Mouse (Mus musculus) liver, embryonic 15.5 days (tissue): ENCODE data around the gene Gsdma. TPM values are rescaled to one million over a fixed set of nuclear protein-coding genes. Genes with fewer than 3 reads are reported as not detected.
"Not testable (repeated sequence)": the region's sequence is repeated elsewhere in the genome, so short reads cannot be mapped to it uniquely, and the experiment has no call there.

Source experiments
- ATAC-seq: fragments of 200-750 bp; cut with Nextera tagmentation; 2 replicates; pipeline ENCODE4 v1.8.0; 2017; ENCODE audit warnings: moderate number of reproducible peaks, mild to moderate bottlenecking, moderate library complexity; ENCODE audit not compliant: insufficient read depth
- H3K27ac ChIP-seq: fragments of 300-500 bp; sonication (generic); replicated peaks from 2 replicates; pipeline ENCODE4 v1.5.1; 2015; ENCODE audit warnings: mild to moderate bottlenecking, inconsistent platforms
- H3K27me3 ChIP-seq: fragments of 300-500 bp; sonication (generic); 2 replicates; pipeline ENCODE4 v1.6.1; 2015; ENCODE audit warnings: mild to moderate bottlenecking, inconsistent platforms
- H3K36me3 ChIP-seq: fragments of 300-500 bp; sonication (generic); replicated peaks from 2 replicates; pipeline ENCODE4 v1.6.1; 2015; ENCODE audit warnings: moderate library complexity, mild to moderate bottlenecking, inconsistent platforms
- H3K4me1 ChIP-seq: fragments of 300-500 bp; sonication (generic); replicated peaks from 2 replicates; pipeline ENCODE4 v1.6.1; 2015; ENCODE audit warnings: inconsistent platforms
- H3K4me2 ChIP-seq: fragments of 300-500 bp; sonication (generic); 2 replicates; pipeline ENCODE4 v1.6.1; 2015; ENCODE audit warnings: moderate library complexity, mild to moderate bottlenecking, inconsistent platforms
- H3K4me3 ChIP-seq: fragments of 300-500 bp; sonication (generic); replicated peaks from 2 replicates; pipeline ENCODE4 v1.5.1; 2015; ENCODE audit warnings: mild to moderate bottlenecking, inconsistent platforms
- H3K9ac ChIP-seq: fragments of 300-500 bp; sonication (generic); 2 replicates; pipeline ENCODE4 v1.6.1; 2015; ENCODE audit warnings: moderate library complexity, mild to moderate bottlenecking, inconsistent platforms
- H3K9me3 ChIP-seq: fragments of 300-500 bp; sonication (generic); replicated peaks from 2 replicates; pipeline ENCODE4 v1.6.1; 2016; ENCODE audit warnings: inconsistent platforms
- WGBS: fragments of 180-500 bp; shearing (Covaris S2); methylation state at CpG from one replicate; pipeline ENCODE4 v1.1.7; 2015; ENCODE audit warnings: mixed read lengths; ENCODE audit not compliant: insufficient replicate concordance; 5-methylcytosine and 5-hydroxymethylcytosine counted together
- polyA plus RNA-seq: library from polyadenylated mRNA; unstranded; fragments of >200 nt; fragmentation: Nextera tagmentation; extraction: Ambion mirVana; gene quantifications from 2 replicates; pipeline ENCODE4 v1.2.1, GENCODE M21; 2015

Gsdma gene
- polyA plus RNA-seq, 1 experiment from 2014 or later, result not detected

- H3K27ac ChIP-seq, result no peak overlapping the region
- H3K9ac ChIP-seq, result no peak overlapping the region
- no peak overlapping the region for H3K4me2 ChIP-seq
- H3K4me1 ChIP-seq, result no peaks in the 10 kb centered on the region
- no peak for ATAC-seq
- H3K36me3 ChIP-seq, result no peaks in the 10 kb centered on the region
- H3K27me3 ChIP-seq, result peaks cover 18% of the 10 kb centered on the region; the same call in 1 of the 2 replicates
- no peak overlapping the region for H3K4me3 ChIP-seq
- H3K9me3 ChIP-seq, result no peaks in the 10 kb centered on the region
- 58% methylated on average over 2 of the region's 2 CpGs for WGBS
Observed at GRCm38 (mm10) chr11:98645946-98646345, 18.2 kb upstream of the Gsdma start.

GRCm38 (mm10) chr11:98646459-98646858 is 17.7 kb upstream of the Gsdma start, which contains the start of gene Gsdma2:
Gsdma2 (plus strand) TSS chr11:98646759.
- Histone ChIP-seq H3K36me3 (no peaks in the 10 kb centered on the region), H3K9me3 (no peaks in the 10 kb centered on the region), H3K27me3 (peaks cover 18% of the 10 kb centered on the region; the same call in 1 of the 2 replicates), H3K4me1 (no peaks in the 10 kb centered on the region), H3K4me3 (no peak within 1 kb of the TSS), H3K27ac (no peak within 1 kb of the TSS), H3K4me2 (no peak within 1 kb of the TSS), H3K9ac (no peak within 1 kb of the TSS)
- ATAC-seq, result no peak
- 19% methylated on average over 2 of the region's 2 CpGs for WGBS

- H3K27me3 ChIP-seq, result peaks cover 15% of the 10 kb centered on the region
- H3K9me3 ChIP-seq, H3K4me3 ChIP-seq, H3K4me1 ChIP-seq, ATAC-seq, H3K9ac ChIP-seq, H3K4me2 ChIP-seq, H3K36me3 ChIP-seq, H3K27ac ChIP-seq: not testable (repeated sequence)
- 11% methylated on average over 7 of the region's 7 CpGs for WGBS
Observed at GRCm38 (mm10) chr11:98655076-98655475, 9.1 kb upstream of the Gsdma start.

- WGBS, result 11% methylated on average over 6 of the region's 6 CpGs
- H3K9ac ChIP-seq, result no peak overlapping the region
- no peaks in the 10 kb centered on the region for H3K36me3 ChIP-seq
- H3K4me3 ChIP-seq, result no peak overlapping the region
- no peaks in the 10 kb centered on the region for H3K4me1 ChIP-seq
- no peak overlapping the region for H3K27ac ChIP-seq
- no peak for ATAC-seq
- no peaks in the 10 kb centered on the region for H3K9me3 ChIP-seq
- H3K4me2 ChIP-seq, result no peak overlapping the region
- peaks cover 25% of the 10 kb centered on the region for H3K27me3 ChIP-seq
Observed at GRCm38 (mm10) chr11:98660517-98660916, 3.6 kb upstream of the Gsdma start.

GRCm38 (mm10) chr11:98668984-98669383 is 4.8 kb downstream of the Gsdma start:
- Histone ChIP-seq H3K9ac (no peak overlapping the region), H3K27me3 (peaks cover 45% of the 10 kb centered on the region), H3K27ac (no peak overlapping the region), H3K36me3 (no peaks in the 10 kb centered on the region), H3K9me3 (no peaks in the 10 kb centered on the region), H3K4me1 (peaks cover 24% of the 10 kb centered on the region), H3K4me2 (no peak overlapping the region), H3K4me3 (no peak overlapping the region)
- ATAC-seq, result no peak
- WGBS, result 26% methylated on average over 2 of the region's 2 CpGs

- H3K4me1 ChIP-seq, result peaks cover 24% of the 10 kb centered on the region
- ATAC-seq, result no peak
- H3K36me3 ChIP-seq, result no peaks in the 10 kb centered on the region
- WGBS, result 21% methylated on average over 3 of the region's 3 CpGs
- peaks cover 48% of the 10 kb centered on the region for H3K27me3 ChIP-seq
- no peak overlapping the region for H3K4me2 ChIP-seq
- H3K9ac ChIP-seq, result no peak overlapping the region
- H3K27ac ChIP-seq, result no peak overlapping the region
- no peaks in the 10 kb centered on the region for H3K9me3 ChIP-seq
- H3K4me3 ChIP-seq, result no peak overlapping the region
Observed at GRCm38 (mm10) chr11:98671284-98671815, 7.2 kb downstream of the Gsdma start.

GRCm38 (mm10) chr11:98671857-98672256 is 7.7 kb downstream of the Gsdma start:
- WGBS, result 21% methylated on average over 5 of the region's 5 CpGs
- H3K9ac ChIP-seq, result no peak overlapping the region
- H3K9me3 ChIP-seq, result no peaks in the 10 kb centered on the region
- H3K4me1 ChIP-seq, result peaks cover 24% of the 10 kb centered on the region
- H3K27me3 ChIP-seq, result peaks cover 43% of the 10 kb centered on the region
- no peak overlapping the region for H3K4me3 ChIP-seq
- peak; percentile 45; the same call in 1 of the 2 replicates for ATAC-seq
- H3K4me2 ChIP-seq, result no peak overlapping the region
- H3K36me3 ChIP-seq, result no peaks in the 10 kb centered on the region
- H3K27ac ChIP-seq, result no peak overlapping the region

GRCm38 (mm10) chr11:98672482-98672881 is 8.3 kb downstream of the Gsdma start:
- Histone ChIP-seq H3K4me1 (peaks cover 24% of the 10 kb centered on the region), H3K4me2 (0 out of 2 replicates have a peak overlapping the region, but pooled peaks have one; percentile 34), H3K27me3 (peaks cover 36% of the 10 kb centered on the region), H3K9me3 (no peaks in the 10 kb centered on the region), H3K9ac (no peak overlapping the region), H3K36me3 (no peaks in the 10 kb centered on the region), H3K4me3 (no peak overlapping the region), H3K27ac (no peak overlapping the region)
- WGBS, result 27% methylated on average over 5 of the region's 5 CpGs
- ATAC-seq, result no peak

GRCm38 (mm10) chr11:98673136-98673535 is 9.0 kb downstream of the Gsdma start:
- H3K4me3 ChIP-seq, H3K27ac ChIP-seq, H3K36me3 ChIP-seq, H3K9me3 ChIP-seq, H3K9ac ChIP-seq: not testable (repeated sequence)
- H3K27me3 ChIP-seq, result peaks cover 30% of the 10 kb centered on the region
- ATAC-seq, result peak; percentile 45; the same call in 1 of the 2 replicates
- H3K4me1 ChIP-seq, result peaks cover 24% of the 10 kb centered on the region
- under 1% methylated on average over 7 of the region's 7 CpGs for WGBS
- peak overlapping the region; percentile 34 for H3K4me2 ChIP-seq

GRCm38 (mm10) chr11:98675829-98676363 is 11.7 kb downstream of the Gsdma start:
- Histone ChIP-seq H3K4me3 (no peak overlapping the region), H3K9ac (no peak overlapping the region), H3K27ac (no peak overlapping the region), H3K36me3 (no peaks in the 10 kb centered on the region), H3K27me3 (peaks cover 9% of the 10 kb centered on the region; the same call in 1 of the 2 replicates), H3K4me1 (peaks cover 23% of the 10 kb centered on the region), H3K4me2 (no peak overlapping the region), H3K9me3 (no peaks in the 10 kb centered on the region)
- ATAC-seq, result no peak
- 30% methylated on average over 7 of the region's 7 CpGs for WGBS

GRCm38 (mm10) chr11:98680023-98680422 is 15.9 kb downstream of the Gsdma start:
- H3K4me2 ChIP-seq, result no peak overlapping the region
- peaks cover 3% of the 10 kb centered on the region for H3K36me3 ChIP-seq
- H3K9ac ChIP-seq, result no peak overlapping the region
- 0 out of 2 replicates have a peak, but pooled peaks cover 3% of the 10 kb centered on the region for H3K27me3 ChIP-seq
- 78% methylated on average over 1 of the region's 1 CpGs for WGBS
- peaks cover 30% of the 10 kb centered on the region for H3K4me1 ChIP-seq
- ATAC-seq, result no peak
- no peak overlapping the region for H3K4me3 ChIP-seq
- no peak overlapping the region for H3K27ac ChIP-seq
- no peaks in the 10 kb centered on the region for H3K9me3 ChIP-seq

- not testable (repeated sequence) for H3K4me2 ChIP-seq, H3K27me3 ChIP-seq, H3K36me3 ChIP-seq, H3K27ac ChIP-seq, H3K4me3 ChIP-seq, H3K9ac ChIP-seq, ATAC-seq, H3K9me3 ChIP-seq
- WGBS, result 65% methylated on average over 4 of the region's 4 CpGs
- H3K4me1 ChIP-seq, result peaks cover 36% of the 10 kb centered on the region
Observed at GRCm38 (mm10) chr11:98680595-98680994, 16.4 kb downstream of the Gsdma start.
